Mouse (Mus musculus) erythroblast, adult 5-6 weeks (primary cell): ENCODE results near the gene Ankrd28. TPM values are rescaled to one million over a fixed set of nuclear protein-coding genes. Genes with fewer than 3 reads are reported as not detected.

ENCODE experiments used
- ATAC-seq: replicated peaks from 2 replicates; pipeline ENCODE4 v1.8.0; 2016; ENCODE audit warnings: moderate number of reproducible peaks, mild to moderate bottlenecking, moderate TSS enrichment, inconsistent platforms; ENCODE audit not compliant: poor library complexity, low FRiP score, severe bottlenecking
- total RNA-seq, 2 experiments: library from RNA; stranded (forward) in 1 of 2; stranded (reverse) in 1 of 2; fragments of 150-400 nt in 1 of 2; fragments of 200-764, 138-1000 nt in 1 of 2; gene quantifications; 2 replicates each; pipeline versions ENCODE4 v1.2.3 to v1.2.4; 2015 to 2017; ENCODE audit warnings: low replicate concordance in 2 of 2

Gene Ankrd28
- total RNA-seq, 2 experiments from 2014 or later: 79.4 to 157 TPM

DNA sequence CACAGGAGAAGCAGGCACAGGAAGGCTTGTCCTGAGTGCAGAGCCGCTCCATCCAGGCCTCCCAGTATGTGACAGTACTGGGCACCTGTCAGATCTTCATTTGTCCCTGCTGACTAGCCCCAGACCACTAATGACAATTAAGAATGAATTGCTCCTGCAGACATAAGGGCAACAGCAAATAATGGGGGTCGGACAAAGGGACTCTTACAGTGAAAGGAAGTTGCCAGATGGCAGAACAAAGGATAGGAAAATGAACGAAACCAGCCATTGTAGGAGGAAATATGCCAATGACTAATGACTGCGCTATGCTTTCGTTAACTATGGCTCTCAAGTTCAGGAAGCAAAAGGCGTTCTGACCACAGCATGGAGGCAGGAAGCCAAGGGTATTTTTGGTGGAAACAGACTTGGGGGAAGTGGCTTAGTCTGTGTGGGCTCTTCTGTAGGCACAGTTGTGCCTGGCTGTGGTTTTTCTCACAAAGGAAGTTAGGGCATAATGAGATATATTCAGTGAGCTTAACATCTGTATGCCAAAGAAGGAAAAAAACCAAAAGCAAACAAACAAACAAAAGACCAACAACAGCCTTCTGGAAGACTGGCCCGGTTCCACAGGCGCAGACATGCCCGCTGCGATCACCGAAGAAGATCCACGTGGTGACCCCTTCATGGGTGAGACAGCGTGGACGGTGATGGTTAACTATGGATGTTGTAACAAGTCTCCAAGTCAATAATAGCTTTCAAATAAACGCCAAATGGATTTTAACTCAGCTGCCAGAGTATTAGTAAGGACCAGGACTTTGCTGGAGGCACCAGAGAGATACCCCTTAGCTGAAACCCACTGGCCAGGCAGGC lies 160.6 kb downstream of the Ankrd28 start:
- ATAC-seq: no peak

DNA sequence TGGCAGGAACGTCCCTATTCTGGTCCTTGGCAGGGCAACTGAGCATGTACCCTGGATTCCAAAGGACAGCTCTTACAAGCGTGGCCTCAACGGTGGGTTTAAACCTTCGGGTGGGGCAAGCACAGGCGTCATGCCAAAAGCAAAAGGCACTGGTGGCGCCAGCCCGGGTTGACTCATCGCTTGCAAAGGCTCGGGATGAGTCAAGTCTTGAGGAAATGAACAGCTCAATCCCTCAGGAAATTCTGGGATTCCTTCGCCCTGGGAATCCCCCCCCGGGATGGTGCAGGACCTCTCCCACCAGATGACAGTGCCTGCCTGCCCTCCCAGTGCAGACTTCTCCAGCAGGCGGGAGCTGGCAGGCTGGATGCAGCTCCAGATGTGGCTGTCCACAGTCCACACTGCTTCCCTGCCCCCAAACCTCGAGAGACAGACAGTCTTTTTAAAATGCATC lies 161.3 kb downstream of the Ankrd28 start:
- ATAC-seq: no peak

DNA sequence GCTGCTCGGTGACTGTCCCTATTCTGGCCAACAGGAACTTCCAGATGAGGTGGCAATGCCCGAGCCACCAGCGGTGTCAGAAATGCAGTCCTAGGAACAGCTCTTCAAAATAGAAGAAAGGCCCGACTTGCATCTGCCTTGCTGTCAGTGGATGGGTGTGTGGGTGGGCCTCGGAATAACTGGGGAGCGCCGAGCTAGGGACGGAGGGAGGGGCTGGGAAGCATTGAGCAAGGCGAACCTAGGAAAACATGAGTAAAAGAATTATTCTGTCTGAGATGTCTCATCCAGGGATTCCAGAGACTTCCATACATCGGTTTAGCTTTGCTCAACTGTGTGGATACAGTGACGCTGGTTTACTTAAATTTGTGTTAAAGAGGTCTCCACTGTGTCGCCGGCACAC lies 162.1 kb downstream of the Ankrd28 start:
- ATAC-seq: no peak

DNA sequence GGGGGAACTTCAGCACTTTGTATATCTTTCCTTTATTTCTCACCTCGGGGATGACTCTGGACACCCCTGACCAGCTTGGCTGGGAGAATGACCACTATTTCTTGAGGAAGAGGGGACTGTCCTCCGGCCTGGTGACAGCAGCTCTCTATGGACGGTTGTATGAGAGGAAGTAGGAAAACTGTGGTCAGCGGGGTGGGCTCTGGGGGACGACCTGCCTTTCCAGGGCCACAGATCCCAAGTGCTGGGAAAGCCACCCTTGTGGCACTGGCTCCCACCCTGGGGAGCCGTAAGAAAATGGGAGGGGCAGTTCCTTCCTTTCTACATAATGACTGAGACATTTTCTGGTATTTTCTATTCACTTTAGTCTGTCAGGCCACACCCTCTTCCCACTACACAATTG lies 162.7 kb downstream of the Ankrd28 start:
- no peak for ATAC-seq

DNA sequence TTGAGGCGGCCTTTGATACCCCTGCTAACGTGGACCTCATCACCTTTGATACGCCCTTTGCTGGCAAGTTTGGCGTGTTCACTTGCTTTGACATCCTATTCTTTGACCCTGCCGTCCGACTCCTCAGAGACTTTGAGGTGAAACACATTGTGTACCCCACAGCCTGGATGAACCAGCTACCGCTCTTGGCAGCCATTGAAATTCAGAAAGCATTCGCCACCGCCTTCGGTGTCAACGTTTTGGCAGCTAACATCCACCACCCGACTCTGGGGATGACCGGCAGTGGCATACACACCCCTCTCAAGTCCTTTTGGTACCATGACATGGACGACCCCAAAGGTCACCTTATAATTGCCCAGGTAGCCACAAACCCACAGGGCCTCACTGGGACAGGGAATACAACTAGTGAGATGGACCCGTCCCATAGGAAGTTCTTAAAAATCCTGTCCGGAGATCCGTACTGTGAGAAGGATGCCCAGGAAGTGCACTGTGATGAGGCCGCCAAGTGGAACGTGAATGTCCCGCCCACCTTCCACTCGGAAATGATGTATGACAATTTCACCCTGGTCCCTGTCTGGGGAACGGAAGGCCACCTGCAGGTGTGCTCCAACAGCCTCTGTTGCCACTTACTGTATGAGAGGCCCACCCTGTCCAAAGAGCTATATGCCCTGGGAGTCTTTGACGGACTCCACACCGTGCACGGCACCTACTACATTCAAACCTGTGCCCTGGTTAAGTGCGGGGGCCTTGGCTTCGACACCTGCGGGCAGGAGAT lies 163.3 kb downstream of the Ankrd28 start:
- ATAC-seq: no peak

DNA sequence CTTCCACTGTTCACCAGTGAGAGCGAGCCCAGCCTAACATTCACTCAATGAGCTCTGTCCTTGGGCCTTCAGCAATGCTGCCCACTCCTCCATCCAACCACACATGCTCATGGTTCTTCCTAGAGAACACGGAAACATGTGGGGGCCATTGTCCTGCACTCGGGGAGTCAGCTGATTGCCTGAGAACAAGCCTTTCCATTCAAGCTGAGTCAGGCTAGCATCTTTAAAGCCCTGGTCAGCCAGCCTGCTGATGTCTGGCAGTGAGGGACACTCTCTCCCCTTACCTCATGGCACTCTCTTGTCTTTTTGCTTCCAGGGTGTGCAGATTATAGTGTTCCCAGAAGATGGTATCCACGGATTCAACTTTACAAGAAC lies 164.9 kb downstream of the Ankrd28 start:
- no peak for ATAC-seq

DNA sequence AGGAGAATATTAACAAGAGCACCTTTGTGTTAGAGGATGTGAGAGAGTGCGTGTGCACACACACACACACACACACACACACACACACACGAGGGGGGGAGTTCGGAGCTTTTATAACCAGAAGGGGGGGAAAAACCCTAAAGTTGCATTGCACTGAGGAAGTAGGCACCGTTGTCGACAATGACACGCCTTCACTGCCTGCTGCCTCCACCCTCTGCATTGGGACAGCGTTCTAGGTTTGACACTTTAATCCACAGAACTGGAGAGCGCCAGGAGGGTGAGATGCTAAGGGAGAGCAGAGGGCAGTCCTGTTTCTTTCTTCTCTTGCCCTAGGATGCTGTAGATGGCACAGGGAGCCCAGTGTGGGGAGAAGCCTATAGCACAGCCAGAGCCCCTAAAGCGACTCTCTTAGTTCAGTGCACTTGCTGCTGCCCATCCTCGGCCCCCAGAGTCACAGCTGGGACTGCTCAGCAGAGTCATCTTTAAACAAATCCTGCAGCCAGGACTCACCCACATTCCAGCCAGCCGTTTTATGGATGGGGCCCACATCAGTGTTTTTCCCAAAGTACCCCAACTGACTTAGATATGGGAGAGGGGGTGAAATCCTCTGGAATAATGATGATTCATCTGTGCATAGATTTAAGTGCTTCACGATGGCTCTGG lies 165.4 kb downstream of the Ankrd28 start:
- no peak for ATAC-seq

DNA sequence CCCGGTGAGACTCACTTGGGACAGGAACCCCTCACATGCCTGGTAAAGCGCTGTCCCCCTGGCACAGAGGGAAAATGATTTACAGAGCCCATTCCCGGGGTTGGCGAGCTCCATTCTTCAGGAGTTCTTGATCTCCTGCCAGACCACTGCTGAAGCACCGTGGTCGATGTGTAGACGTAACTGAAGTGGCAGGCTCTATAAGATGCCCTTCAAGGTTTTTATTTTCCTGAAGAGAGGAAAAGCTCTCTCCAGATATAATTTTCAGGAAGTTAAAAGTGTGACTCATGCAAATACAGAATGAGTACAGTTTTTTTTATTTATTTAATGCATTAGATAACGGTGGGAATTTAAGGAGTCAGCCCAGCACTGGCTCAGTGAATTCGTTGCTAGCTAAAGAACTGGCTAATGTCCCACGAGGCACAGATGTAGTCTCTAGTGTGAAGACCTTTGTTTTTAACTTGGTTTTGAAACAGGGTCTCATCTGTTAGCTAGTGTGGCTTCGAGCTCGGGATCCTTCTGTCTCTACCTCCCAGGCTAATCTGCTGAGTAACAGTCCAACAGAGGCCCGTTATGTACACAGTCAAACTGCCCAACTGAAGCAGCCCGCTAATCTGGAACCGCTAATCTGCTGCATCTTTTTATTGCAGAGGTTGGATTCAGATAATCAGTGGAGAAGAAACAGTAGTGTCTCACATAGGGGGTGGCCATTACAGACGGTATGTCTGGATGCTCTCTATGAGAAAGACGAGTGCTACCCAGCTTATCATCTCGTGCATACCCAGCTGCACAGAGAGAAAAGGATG lies 166.2 kb downstream of the Ankrd28 start:
- no peak for ATAC-seq

DNA sequence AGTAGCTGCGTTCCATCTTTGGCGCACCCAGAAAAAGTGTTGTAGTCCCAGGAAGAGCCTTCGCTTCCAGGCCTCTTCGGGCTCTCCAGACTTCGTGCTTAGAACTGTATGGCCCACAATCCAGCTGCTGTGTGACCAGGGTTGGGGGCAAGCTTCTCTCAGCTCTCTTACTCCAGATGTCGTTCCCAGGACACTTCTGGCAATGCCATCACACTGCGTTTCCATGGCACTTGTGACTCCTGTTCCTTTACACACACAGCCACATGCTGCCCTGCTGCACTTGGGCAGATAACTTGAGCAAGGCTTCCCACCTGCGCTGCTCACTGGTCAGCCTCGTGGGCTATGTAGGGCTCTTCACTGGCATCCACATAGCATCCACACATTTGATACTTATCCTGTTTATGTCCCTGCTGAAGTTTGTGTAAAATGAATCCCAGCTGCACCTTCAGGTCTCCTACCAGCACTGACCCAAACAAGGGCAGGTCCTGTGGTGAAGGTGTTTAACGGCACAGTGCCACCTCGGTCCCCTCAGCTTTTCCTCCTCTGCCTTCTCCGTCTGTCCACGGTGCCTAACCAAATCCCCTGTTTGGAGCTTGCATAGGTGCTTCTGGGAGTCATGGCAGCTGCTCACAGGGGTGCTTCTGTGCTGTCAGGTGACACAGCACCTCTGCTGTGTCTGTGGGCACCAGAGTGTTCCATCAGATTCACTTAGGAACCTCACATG lies 166.9 kb downstream of the Ankrd28 start:
- no peak for ATAC-seq

DNA sequence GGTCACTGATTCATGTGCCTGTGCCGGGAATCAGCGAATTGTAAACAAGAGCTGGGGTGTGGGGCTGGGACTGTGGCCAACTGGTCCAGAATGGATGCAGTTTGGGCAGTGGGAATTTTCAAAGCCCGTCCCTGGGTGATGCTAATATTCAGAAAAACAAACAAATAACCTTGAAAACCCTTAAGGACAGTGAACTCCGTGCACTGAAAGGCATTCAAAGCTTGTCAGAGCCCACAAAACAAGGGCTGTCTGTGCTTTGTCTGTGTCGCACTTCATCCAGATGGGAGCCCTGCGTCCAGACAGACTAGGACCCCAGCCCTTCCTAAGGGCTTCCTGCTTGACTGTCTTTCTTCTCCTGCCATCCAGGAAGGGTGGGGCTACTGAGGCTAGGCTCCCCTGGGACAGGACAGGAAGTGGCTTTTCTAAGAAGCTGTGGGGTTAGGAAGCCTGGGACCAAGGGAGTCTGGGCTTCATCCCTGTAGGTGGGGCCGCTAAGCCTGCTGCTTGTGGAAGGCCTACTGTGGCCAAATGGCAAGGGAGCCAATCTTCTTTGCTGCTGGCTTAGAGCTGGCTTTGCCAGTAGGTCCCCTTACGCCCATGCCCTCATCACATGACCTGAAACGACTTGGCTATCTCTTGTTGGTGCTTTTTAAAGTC lies 167.8 kb downstream of the Ankrd28 start:
- no peak for ATAC-seq

DNA sequence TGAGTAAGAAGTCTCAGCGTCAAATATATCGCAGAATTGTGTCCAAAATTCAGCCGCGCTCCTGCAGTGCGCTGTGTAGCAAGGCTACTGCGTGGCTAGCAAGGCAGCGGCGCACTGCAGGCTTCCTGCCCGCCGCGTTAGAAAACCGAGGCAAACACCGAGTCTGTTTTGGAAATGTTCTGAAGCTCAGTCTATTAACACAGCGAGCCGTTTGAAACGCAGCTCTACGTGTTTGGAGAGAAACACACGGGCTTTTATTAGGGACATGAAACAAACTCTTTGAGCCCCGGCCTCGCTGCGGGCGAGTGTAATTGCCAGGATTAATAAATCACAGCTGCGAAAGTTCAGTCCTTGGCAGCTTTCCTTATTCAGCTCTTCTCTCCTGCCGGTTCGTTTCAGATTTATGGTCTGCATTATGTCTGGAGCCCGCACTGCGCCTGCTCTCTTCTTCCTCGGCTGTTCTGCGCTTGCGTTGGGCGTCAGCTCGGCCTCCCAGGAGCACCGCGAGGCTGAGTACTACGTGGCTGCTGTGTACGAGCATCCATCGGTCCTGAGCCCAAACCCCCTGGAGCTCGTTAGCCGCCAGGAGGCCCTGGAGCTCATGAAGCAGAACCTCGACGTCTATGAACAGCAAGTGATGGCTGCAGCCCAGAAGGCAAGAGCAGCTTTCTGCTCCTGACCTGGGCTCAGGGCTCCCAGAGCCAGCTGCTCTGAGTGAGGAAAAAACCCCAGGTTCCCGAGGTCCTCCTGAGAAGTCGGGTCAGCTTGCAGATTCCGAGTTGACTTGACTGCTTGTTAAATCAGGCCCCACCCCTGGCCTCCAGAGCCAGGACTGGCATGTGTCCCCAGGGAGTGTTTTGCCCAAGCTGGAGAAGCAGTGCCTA lies 168.5 kb downstream of the Ankrd28 start:
- peak; percentile 38; the same call in 1 of the 2 replicates for ATAC-seq

DNA sequence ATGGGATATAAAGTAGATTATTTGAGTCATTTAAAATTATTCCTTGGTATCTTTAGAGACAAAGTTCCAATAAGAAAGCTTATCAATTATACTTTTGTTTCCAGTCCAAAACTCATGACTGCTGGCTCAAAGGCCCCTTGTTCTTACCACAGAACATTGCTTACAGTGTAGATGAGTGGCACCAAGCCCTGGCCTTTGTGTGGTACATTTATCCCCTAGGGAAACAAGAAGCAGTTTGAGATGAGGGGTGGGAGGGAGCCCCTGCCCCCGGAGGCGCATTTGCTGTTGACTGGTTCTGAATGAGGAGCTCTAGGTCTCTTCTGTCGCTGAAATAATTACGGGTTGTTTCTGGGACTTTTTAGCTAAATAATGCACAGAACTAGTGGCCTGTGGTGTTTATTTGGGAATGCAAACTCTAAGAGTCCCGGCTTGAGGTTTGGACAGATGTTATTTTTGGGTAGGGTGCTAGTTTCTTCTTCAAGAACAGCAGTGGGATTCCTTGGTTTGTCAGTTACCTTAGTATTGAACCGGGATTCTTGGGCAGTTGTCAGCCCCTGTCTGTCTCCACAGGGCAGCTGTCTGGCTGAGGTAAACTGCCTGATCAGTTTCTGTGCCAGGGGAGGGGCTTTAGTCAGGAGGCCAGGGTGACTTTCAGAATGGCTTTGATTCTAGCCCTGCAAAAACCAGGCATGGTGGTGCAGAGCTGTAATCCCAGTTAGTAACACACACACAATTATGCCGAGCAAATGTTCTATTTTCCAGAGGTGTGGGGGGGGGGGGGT lies 169.9 kb downstream of the Ankrd28 start:
- no peak for ATAC-seq

DNA sequence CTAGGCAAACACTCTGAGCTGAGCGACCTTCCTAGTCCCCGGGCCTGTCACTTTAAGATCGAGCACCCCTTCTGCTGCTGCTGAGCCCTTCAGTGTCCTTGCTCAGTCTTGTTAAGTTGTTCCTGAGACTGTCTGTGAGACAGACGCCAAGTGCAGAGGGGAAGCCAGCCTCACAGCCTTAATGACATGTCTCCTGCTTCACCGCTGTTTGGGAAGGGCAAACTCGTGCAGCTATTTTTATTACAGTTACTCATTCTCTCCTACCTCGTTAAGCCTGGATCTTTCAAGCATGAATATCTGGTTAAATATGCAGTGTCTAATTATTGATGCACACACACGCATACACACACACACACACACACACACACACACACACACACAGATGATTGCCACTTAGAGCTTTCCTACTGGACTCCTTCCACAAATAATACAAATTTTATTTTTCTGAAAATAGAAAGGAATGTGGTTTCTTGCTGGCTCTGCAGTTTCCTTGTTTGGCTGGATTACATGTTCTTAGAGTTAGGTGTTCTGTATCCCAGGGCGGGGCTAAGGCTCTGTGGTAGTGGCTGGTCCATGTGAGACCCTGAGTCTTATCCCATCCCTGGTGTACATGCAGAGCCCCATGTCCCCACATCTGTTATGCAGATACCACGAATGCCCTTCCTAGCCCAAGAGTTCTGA lies 170.8 kb downstream of the Ankrd28 start:
- no peak for ATAC-seq

DNA sequence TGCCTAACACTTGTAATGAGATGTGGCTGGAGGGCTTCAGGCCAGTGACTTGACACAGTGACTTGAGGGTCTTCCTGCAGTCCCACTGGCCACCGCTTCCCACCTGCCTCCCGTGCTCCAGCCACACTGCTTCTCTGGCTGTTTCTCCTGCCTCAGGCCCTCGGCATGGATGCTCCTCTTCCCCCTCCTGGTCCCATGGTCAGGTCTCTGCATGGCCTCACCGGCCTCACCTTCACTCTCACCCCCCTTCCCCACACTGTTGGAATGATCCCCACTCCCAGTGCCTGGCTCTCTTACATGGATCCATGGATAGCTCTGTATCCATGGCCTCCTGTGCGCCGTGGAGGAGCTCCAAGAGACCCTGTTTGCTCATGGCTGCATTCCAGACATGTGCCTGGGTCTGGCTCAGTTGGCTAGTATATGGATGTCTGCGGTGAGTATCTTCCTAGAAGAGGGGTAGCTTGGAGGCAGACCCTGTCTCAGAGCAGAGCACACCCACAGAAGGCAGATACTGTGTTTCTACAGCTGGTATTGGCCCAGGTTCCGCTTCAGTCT lies 172.2 kb downstream of the Ankrd28 start:
- ATAC-seq: no peak

DNA sequence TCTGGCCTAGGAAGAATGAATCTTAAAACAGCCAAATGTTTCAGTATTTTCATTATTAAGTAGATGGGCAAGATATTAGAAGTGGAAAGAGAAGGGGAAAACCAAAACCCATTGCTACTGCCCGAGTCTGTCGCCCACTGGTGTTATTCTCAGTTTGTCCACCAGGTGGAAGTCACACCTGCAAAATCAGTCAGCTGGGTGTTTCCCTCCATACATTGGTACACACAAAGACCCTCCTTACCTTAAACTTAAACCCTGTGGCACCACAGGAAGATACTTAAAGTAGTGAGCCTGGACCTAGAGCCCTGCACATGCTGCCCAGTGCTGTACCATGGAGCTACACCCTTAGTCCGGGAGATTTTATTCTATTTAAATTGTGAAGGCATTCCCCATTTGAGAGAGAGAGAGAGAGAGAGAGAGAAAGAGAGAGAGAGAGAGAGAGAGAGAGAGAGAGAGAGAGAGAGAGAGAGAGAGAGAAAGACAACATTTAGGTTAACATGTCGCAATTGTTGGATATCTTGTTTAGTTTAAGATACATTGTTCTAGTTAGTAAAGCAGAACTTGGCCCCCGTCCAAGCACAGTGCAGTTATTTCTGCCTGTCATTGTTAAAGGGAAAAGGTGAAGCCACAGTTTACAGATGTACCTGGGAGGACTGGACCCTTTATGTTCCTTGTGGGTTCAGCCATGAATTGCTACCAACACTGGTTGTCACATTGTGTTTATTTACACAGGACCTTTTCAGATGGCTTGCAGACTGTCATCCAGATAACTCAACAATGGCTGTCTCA lies 173.4 kb downstream of the Ankrd28 start:
- ATAC-seq: 0 out of 2 replicates have a peak, but pooled peaks have one; percentile 59
